Mouse (Mus musculus) CH12.LX (cell line): ENCODE data around the gene Arhgap4. TPM values are rescaled to one million over a fixed set of nuclear protein-coding genes. Genes with fewer than 3 reads are reported as not detected.

Experiments
- DNase-seq: peaks from one replicate; pipeline ENCODE4 v3.0.0-alpha.2; 2013; ENCODE audit errors: extremely low read depth
- H3K27ac ChIP-seq: 2 replicates; pipeline ENCODE4 v1.5.1; 2012; ENCODE audit warnings: low read depth, mild to moderate bottlenecking, control low read depth, moderate library complexity; ENCODE audit not compliant: insufficient read depth
- H3K27me3 ChIP-seq: replicated peaks from 2 replicates; pipeline ENCODE3; 2012; ENCODE audit warnings: inconsistent platforms
- H3K36me3 ChIP-seq, 2 experiments: replicated peaks in 1 of 2; 2 replicates each; pipeline versions ENCODE3 to v1.6.1; 2012; ENCODE audit warnings: inconsistent platforms in 1 of 2, low read length in 1 of 2, mild to moderate bottlenecking in 1 of 2, mixed read lengths in 1 of 2, moderate library complexity in 1 of 2; ENCODE audit not compliant: control insufficient read depth in 1 of 2, insufficient read depth in 1 of 2
- H3K4me1 ChIP-seq, 2 experiments: 2 replicates each; pipeline ENCODE4 v1.6.1; 2012; ENCODE audit warnings: inconsistent platforms in 1 of 2, moderate library complexity in 1 of 2; ENCODE audit not compliant: insufficient read depth in 2 of 2, control insufficient read depth in 1 of 2
- H3K4me2 ChIP-seq: 2 replicates; pipeline ENCODE4 v1.6.1; 2012; ENCODE audit warnings: low read depth, mild to moderate bottlenecking, control low read depth; ENCODE audit not compliant: poor library complexity, insufficient read depth, severe bottlenecking
- H3K4me3 ChIP-seq, 3 experiments: fragments of 150-350 bp in 1 of 3; sonication (generic) in 1 of 3; replicated peaks in 1 of 3; 2 replicates each; pipeline versions ENCODE3 to v1.5.1; 2011 to 2012; ENCODE audit warnings: low read depth in 2 of 3, low read length in 2 of 3, mild to moderate bottlenecking in 2 of 3, moderate library complexity in 2 of 3, control low read depth in 1 of 3, improper control_type of control experiment in 1 of 3, inconsistent platforms in 1 of 3, mixed read lengths in 1 of 3; ENCODE audit not compliant: poor library complexity in 1 of 3
- H3K79me2 ChIP-seq: replicated peaks from 2 replicates; pipeline ENCODE4 v1.6.1; 2012; ENCODE audit warnings: mild to moderate bottlenecking, moderate library complexity; ENCODE audit not compliant: control insufficient read depth, poor library complexity, insufficient read depth, severe bottlenecking; ENCODE audit errors: extremely low read depth
- H3K9ac ChIP-seq: 2 replicates; pipeline ENCODE4 v1.6.1; 2012; ENCODE audit warnings: low read depth, mild to moderate bottlenecking, control low read depth, moderate library complexity; ENCODE audit not compliant: insufficient read depth
- H3K9me3 ChIP-seq: replicated peaks from 2 replicates; pipeline ENCODE3; 2012; ENCODE audit warnings: low read length, inconsistent platforms, mixed read lengths
- BHLHE40 ChIP-seq: IDR thresholded peaks from 2 replicates; pipeline ENCODE4 v1.6.1; 2011; ENCODE audit warnings: mild to moderate bottlenecking, low read depth, low read length, improper control_type of control experiment
- CHD1 ChIP-seq: IDR thresholded peaks from 2 replicates; pipeline ENCODE4 v1.6.1; 2012; ENCODE audit warnings: low read depth, low read length, improper control_type of control experiment, inconsistent platforms
- CHD2 ChIP-seq: IDR thresholded peaks from 2 replicates; pipeline ENCODE4 v1.6.1; 2011; ENCODE audit warnings: low read length, improper control_type of control experiment
- E2F4 ChIP-seq: IDR thresholded peaks from 2 replicates; pipeline ENCODE4 v1.6.1; 2011; ENCODE audit warnings: low read depth, low read length, improper control_type of control experiment; ENCODE audit not compliant: insufficient replicate concordance
- ELF1 ChIP-seq: IDR thresholded peaks from 2 replicates; pipeline ENCODE4 v1.6.1; 2014; ENCODE audit warnings: low read depth, mild to moderate bottlenecking, inconsistent platforms, low read length, improper control_type of control experiment
- EP300 ChIP-seq: IDR thresholded peaks from 2 replicates; pipeline ENCODE4 v1.6.1; 2011; ENCODE audit warnings: low read length, improper control_type of control experiment
- HCFC1 ChIP-seq: IDR thresholded peaks from 2 replicates; pipeline ENCODE4 v1.6.1; 2012; ENCODE audit warnings: low read depth, mild to moderate bottlenecking, inconsistent platforms, low read length, improper control_type of control experiment
- IRF4 ChIP-seq: IDR thresholded peaks from 2 replicates; pipeline ENCODE4 v1.6.1; 2014; ENCODE audit warnings: low read depth, mild to moderate bottlenecking, inconsistent platforms, low read length, improper control_type of control experiment
- KAT2A ChIP-seq: IDR thresholded peaks from 2 replicates; pipeline ENCODE4 v1.6.1; 2012; ENCODE audit warnings: low read length, improper control_type of control experiment, inconsistent platforms; ENCODE audit not compliant: insufficient replicate concordance
- MAFK ChIP-seq: IDR thresholded peaks from 2 replicates; pipeline ENCODE4 v1.6.1; 2011; ENCODE audit warnings: low read length, improper control_type of control experiment; ENCODE audit not compliant: insufficient replicate concordance
- MAX ChIP-seq: IDR thresholded peaks from 2 replicates; pipeline ENCODE4 v1.6.1; 2011; ENCODE audit warnings: low read length, improper control_type of control experiment
- MAZ ChIP-seq: IDR thresholded peaks from 2 replicates; pipeline ENCODE4 v1.6.1; 2012; ENCODE audit warnings: low read depth, mild to moderate bottlenecking, inconsistent platforms, low read length, improper control_type of control experiment, moderate library complexity
- MEF2A ChIP-seq: IDR thresholded peaks from 2 replicates; pipeline ENCODE4 v1.6.1; 2014; ENCODE audit warnings: low read depth, mild to moderate bottlenecking, inconsistent platforms, low read length, improper control_type of control experiment, borderline replicate concordance
- MXI1 ChIP-seq: IDR thresholded peaks from 2 replicates; pipeline ENCODE4 v1.6.1; 2011; ENCODE audit warnings: mild to moderate bottlenecking, low read depth, low read length, improper control_type of control experiment
- MYC ChIP-seq: IDR thresholded peaks from 2 replicates; pipeline ENCODE4 v1.6.1; 2011; ENCODE audit warnings: low read depth, mild to moderate bottlenecking, improper control_type of control experiment, low read length
- NELFE ChIP-seq: IDR thresholded peaks from 2 replicates; pipeline ENCODE4 v1.6.1; 2011; ENCODE audit warnings: low read depth, low read length, improper control_type of control experiment
- NRF1 ChIP-seq: IDR thresholded peaks from 2 replicates; pipeline ENCODE4 v1.6.1; 2014; ENCODE audit warnings: low read depth, mild to moderate bottlenecking, inconsistent platforms, low read length, improper control_type of control experiment, moderate library complexity
- PAX5 ChIP-seq: IDR thresholded peaks from 2 replicates; pipeline ENCODE4 v1.6.1; 2012; ENCODE audit warnings: low read length, inconsistent platforms, mixed read lengths
- POLR2A ChIP-seq: IDR thresholded peaks from 2 replicates; pipeline ENCODE4 v1.6.1; 2011; ENCODE audit warnings: low read depth, mild to moderate bottlenecking, improper control_type of control experiment, low read length
- RCOR1 ChIP-seq: conservative IDR thresholded peaks from 2 replicates; pipeline ENCODE4 v1.6.1; 2012; ENCODE audit warnings: low read depth, mild to moderate bottlenecking, inconsistent platforms, low read length, improper control_type of control experiment
- SIN3A ChIP-seq: IDR thresholded peaks from 2 replicates; pipeline ENCODE4 v1.6.1; 2012; ENCODE audit warnings: low read length, improper control_type of control experiment, inconsistent platforms
- SMC3 ChIP-seq: IDR thresholded peaks from 2 replicates; pipeline ENCODE4 v1.6.1; 2011; ENCODE audit warnings: low read depth, low read length, improper control_type of control experiment
- TBP ChIP-seq: conservative IDR thresholded peaks from 2 replicates; pipeline ENCODE4 v1.6.1; 2011; ENCODE audit warnings: low read depth, low read length, improper control_type of control experiment
- TCF12 ChIP-seq: IDR thresholded peaks from 2 replicates; pipeline ENCODE4 v1.6.1; 2014; ENCODE audit warnings: low read depth, mild to moderate bottlenecking, inconsistent platforms, low read length, improper control_type of control experiment
- USF2 ChIP-seq: conservative IDR thresholded peaks from 2 replicates; pipeline ENCODE4 v1.6.1; 2011; ENCODE audit warnings: low read depth, low read length, improper control_type of control experiment
- ZC3H11A ChIP-seq: IDR thresholded peaks from 2 replicates; pipeline ENCODE4 v1.6.1; 2012; ENCODE audit warnings: low read depth, mild to moderate bottlenecking, inconsistent platforms, low read length, improper control_type of control experiment
- ZKSCAN1 ChIP-seq: IDR thresholded peaks from 2 replicates; pipeline ENCODE4 v1.6.1; 2012; ENCODE audit warnings: low read depth, inconsistent platforms, low read length, improper control_type of control experiment, borderline replicate concordance
- ZMIZ1 ChIP-seq: IDR thresholded peaks from 2 replicates; pipeline ENCODE4 v1.6.1; 2012; ENCODE audit warnings: low read depth, mild to moderate bottlenecking, inconsistent platforms, low read length, improper control_type of control experiment
- ZNF384 ChIP-seq: IDR thresholded peaks from 2 replicates; pipeline ENCODE4 v1.6.1; 2012; ENCODE audit warnings: low read depth, low read length, improper control_type of control experiment, inconsistent platforms
- dilution Hi-C: fragments of 300-500 bp; cut with MboI; formaldehyde crosslinking; loops from 2 replicates; pipeline ENCODE4 v1.14.3; 2020; ENCODE audit warnings: low sequenced_read_pairs; ENCODE audit not compliant: extremely low pct_unique_long_range_greater_than_20kb, extremely low pct_ligation_motif_present
- in situ Hi-C: fragments of 300-500 bp; cut with MboI; formaldehyde crosslinking; loops from 3 replicates; pipeline ENCODE4 v1.14.3; 2019; ENCODE audit warnings: low sequenced_read_pairs, low pct_ligation_motif_present, low pct_unique_long_range_greater_than_20kb, mixed read lengths
- polyA plus RNA-seq: library from polyadenylated mRNA; unstranded; fragments of >175 nt; gene quantifications from 2 replicates; pipeline ENCODE4 v1.2.1, GENCODE M21; 2012; ENCODE audit warnings: low read depth; ENCODE audit not compliant: insufficient read length
- total RNA-seq, 2 experiments: library from RNA; depleted of rRNA; stranded (reverse); fragments of 300-350 nt in 1 of 2; fragments of >200 nt in 1 of 2; gene quantifications; 2 replicates each; pipeline ENCODE4 v1.2.3; 2012 to 2014

The Arhgap4 gene
- total and polyA plus RNA-seq, 3 experiments: 10.9 to 24.1 (median 14.3) TPM

DNA sequence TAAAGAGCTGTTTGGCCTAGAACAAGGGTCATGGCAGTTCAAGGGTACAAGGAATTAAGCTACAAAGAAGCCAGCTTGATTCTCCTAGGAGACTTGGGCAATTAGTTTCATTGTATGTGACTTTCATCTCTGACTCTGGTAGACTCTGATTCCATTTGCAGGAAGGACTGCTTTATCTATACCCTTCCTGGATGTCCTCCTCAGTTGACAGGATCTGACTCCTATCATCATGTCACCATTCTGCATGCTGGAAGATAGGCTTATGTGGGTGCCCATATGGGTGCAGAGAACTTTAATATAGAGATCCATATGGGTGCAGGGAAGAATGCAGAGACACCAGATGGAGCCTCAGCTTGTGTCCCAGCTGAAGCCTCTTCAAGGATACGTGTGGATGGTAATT, 47.5 kb upstream of the Arhgap4 start:
- Histone ChIP-seq H3K27ac (no peak overlapping the region), H3K27me3 (no peaks in the 10 kb centered on the region), H3K9ac (no peak overlapping the region), H3K4me3 (no peak overlapping the region), H3K36me3 (peaks cover 6 to 7% of the 10 kb centered on the region in 2 experiments), H3K4me2 (no peak overlapping the region), H3K4me1 (peaks cover 3 to 16% of the 10 kb centered on the region in 2 experiments; a peak in 2 of 4 replicates), H3K79me2 (peaks cover 19% of the 10 kb centered on the region), H3K9me3 (no peaks in the 10 kb centered on the region)
- TF ChIP-seq MAZ (no peak), E2F4 (no peak), ELF1 (no peak), CHD2 (no peak), MXI1 (no peak), POLR2A (no peak), SMC3 (no peak), ZMIZ1 (no peak), RCOR1 (no peak), MYC (no peak), MAX (no peak), BHLHE40 (no peak), MEF2A (no peak), NELFE (no peak), CHD1 (no peak), MAFK (no peak), TCF12 (no peak), IRF4 (no peak)
- no peak for DNase-seq
- in situ Hi-C loops (no loop called here), dilution Hi-C loops (no loop called here)

DNA sequence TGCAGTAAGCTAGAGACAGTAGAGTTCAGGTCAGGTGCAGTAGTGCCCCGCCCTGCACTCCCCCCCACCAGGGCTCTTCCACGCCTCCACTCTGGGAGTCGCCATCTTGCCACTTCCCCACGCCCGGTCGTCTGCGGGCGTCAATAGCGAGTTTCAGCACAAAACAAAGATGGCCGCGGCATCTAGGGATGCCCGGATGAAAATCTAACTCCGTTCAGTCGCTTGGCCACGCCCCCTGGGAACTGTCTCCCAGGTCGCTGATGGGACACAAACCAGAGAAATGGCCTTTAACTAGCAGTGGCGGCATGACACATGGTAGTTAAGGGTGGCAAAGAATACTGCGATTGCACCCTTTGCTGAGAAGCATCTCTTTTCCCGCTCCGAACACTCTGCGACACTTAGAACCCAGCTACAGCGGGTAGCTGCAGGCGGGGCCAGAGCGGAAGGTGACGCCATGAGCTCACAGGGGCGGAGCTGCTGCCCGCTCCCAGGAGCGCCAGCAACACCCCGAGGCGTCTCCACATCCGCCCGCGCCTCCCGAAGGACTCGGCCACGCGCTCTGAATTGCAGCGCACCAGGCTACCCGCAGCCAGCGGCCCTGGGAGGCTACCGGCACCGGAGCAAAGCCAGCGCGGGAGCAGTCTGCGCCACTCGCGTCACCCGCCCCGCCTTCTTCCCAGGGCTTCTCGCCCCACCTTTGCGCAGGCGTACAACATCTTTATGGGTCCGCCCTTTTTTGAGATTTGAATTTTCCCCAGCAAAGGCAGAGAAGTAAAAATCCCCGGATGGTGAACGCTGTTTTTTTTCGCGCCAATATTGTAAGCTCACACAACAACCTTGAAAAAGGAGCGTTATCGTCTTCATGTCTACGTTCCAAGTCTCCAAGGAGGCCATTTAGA, 45.8 kb upstream of the Arhgap4 start:
- no peaks in the 10 kb centered on the region for H3K27me3 ChIP-seq
- H3K4me2 ChIP-seq: peak overlapping the region; percentile 64; the same call in 1 of the 2 replicates
- peaks cover 37% of the 10 kb centered on the region for H3K79me2 ChIP-seq
- no peaks in the 10 kb centered on the region for H3K9me3 ChIP-seq
- peak overlapping the region; percentile 94 for H3K27ac ChIP-seq
- peak; percentile 90 for DNase-seq
- H3K4me3 ChIP-seq: peak overlapping the region; percentile 74 to 96 (median 95)
- peaks cover 15 to 19% of the 10 kb centered on the region in 2 experiments for H3K36me3 ChIP-seq
- peak overlapping the region; percentile 95 for H3K9ac ChIP-seq
- peaks cover 3 to 32% of the 10 kb centered on the region in 2 experiments; a peak in 2 of 4 replicates for H3K4me1 ChIP-seq
- dilution Hi-C loops (no loop called here), in situ Hi-C loops (no loop called here)
- TF ChIP-seq CHD1: 0 out of 2 replicates have a peak, but pooled peaks have one; percentile 15
- peak; percentile 56 for TF ChIP-seq NELFE
- peak; percentile 63; the same call in 1 of the 2 replicates for TF ChIP-seq MAZ
- TF ChIP-seq MAFK: no peak
- TF ChIP-seq TBP: peak; percentile 71; the same call in 1 of the 2 replicates
- TF ChIP-seq PAX5: no peak
- no peak for TF ChIP-seq SMC3
- 0 out of 2 replicates have a peak, but pooled peaks have one; percentile 11 for TF ChIP-seq ELF1
- peak; percentile 40; the same call in 1 of the 2 replicates for TF ChIP-seq MAX
- TF ChIP-seq POLR2A: peak; percentile 70; the same call in 1 of the 2 replicates
- TF ChIP-seq ZNF384: peak; percentile 60
- TF ChIP-seq USF2: no peak
- TF ChIP-seq ZKSCAN1: no peak
- peak; percentile 41; the same call in 1 of the 2 replicates for TF ChIP-seq HCFC1
- TF ChIP-seq MXI1: peak; percentile 60; the same call in 1 of the 2 replicates
- peak; percentile 62; the same call in 1 of the 2 replicates for TF ChIP-seq SIN3A
- TF ChIP-seq IRF4: peak; percentile 17; the same call in 1 of the 2 replicates
- no peak for TF ChIP-seq ZC3H11A
- no peak for TF ChIP-seq EP300
- 0 out of 2 replicates have a peak, but pooled peaks have one; percentile 39 for TF ChIP-seq KAT2A
- peak; percentile 81 for TF ChIP-seq NRF1
